Mouse (Mus musculus) MEL (cell line): ENCODE results near the gene Soga1. TPM values are rescaled to one million over a fixed set of nuclear protein-coding genes. Genes with fewer than 3 reads are reported as not detected.
A peak's percentile ranks its signal among the peaks of the same experiment; 100 is the strongest.

Source experiments
- DNase-seq: peaks from one replicate; pipeline ENCODE4 v3.0.0; 2011; ENCODE audit warnings: low read depth, low spot score
- H3K27ac ChIP-seq: 2 replicates; pipeline ENCODE4 v1.5.1; 2012; ENCODE audit warnings: low read depth, mild to moderate bottlenecking, control low read depth, low read length, moderate library complexity; ENCODE audit not compliant: control insufficient read depth
- H3K27me3 ChIP-seq, 2 experiments: fragments of 150-350 bp in 1 of 2; sonication (generic) in 1 of 2; 2 replicates each; pipeline ENCODE4 v1.6.1; 2012; ENCODE audit warnings: low read length in 2 of 2, mild to moderate bottlenecking in 2 of 2, improper control_type of control experiment in 1 of 2, moderate library complexity in 1 of 2; ENCODE audit not compliant: insufficient read depth in 2 of 2, control insufficient read depth in 1 of 2
- H3K36me3 ChIP-seq, 2 experiments: 2 replicates each; pipeline ENCODE4 v1.6.1; 2012 to 2014; ENCODE audit warnings: low read length in 2 of 2, improper control_type of control experiment in 1 of 2, inconsistent platforms in 1 of 2, mild to moderate bottlenecking in 1 of 2; ENCODE audit not compliant: insufficient read depth in 2 of 2, control insufficient read depth in 1 of 2
- H3K4me1 ChIP-seq, 2 experiments: fragments of 150-350 bp in 1 of 2; sonication (generic) in 1 of 2; 2 replicates each; pipeline ENCODE4 v1.6.1; 2012; ENCODE audit warnings: low read length in 2 of 2, improper control_type of control experiment in 1 of 2, mild to moderate bottlenecking in 1 of 2; ENCODE audit not compliant: insufficient read depth in 2 of 2, control insufficient read depth in 1 of 2
- H3K4me3 ChIP-seq, 2 experiments: fragments of 150-350 bp in 1 of 2; sonication (generic) in 1 of 2; 2 replicates each; pipeline ENCODE4 v1.5.1; 2012; ENCODE audit warnings: low read depth in 2 of 2, low read length in 2 of 2, mild to moderate bottlenecking in 2 of 2, moderate library complexity in 2 of 2, control low read depth in 1 of 2, improper control_type of control experiment in 1 of 2; ENCODE audit not compliant: control insufficient read depth in 1 of 2, insufficient read depth in 1 of 2
- H3K79me2 ChIP-seq: 2 replicates; pipeline ENCODE4 v1.6.1; 2012; ENCODE audit warnings: mild to moderate bottlenecking, low read length, moderate library complexity; ENCODE audit not compliant: control insufficient read depth, poor library complexity, insufficient read depth
- H3K9ac ChIP-seq: 2 replicates; pipeline ENCODE4 v1.6.1; 2012; ENCODE audit warnings: low read depth, mild to moderate bottlenecking, control low read depth, low read length, moderate library complexity; ENCODE audit not compliant: control insufficient read depth, poor library complexity, severe bottlenecking
- H3K9me3 ChIP-seq: fragments of 150-350 bp; sonication (generic); replicated peaks from 2 replicates; pipeline ENCODE4 v1.6.1; 2012; ENCODE audit warnings: mild to moderate bottlenecking, low read length, improper control_type of control experiment, moderate library complexity; ENCODE audit not compliant: insufficient read depth
- BHLHE40 ChIP-seq: IDR thresholded peaks from 2 replicates; pipeline ENCODE4 v1.6.1; 2012; ENCODE audit warnings: low read depth, mild to moderate bottlenecking, inconsistent platforms, low read length, improper control_type of control experiment, borderline replicate concordance
- CTCF ChIP-seq, 3 experiments: IDR thresholded peaks in 2 of 3; conservative IDR thresholded peaks in 1 of 3; 2 replicates each; pipeline ENCODE4 v1.5.1; 2011 to 2012; ENCODE audit warnings: low read length in 3 of 3, low read depth in 2 of 3, mild to moderate bottlenecking in 2 of 3, improper control_type of control experiment in 1 of 3, inconsistent platforms in 1 of 3, mixed read lengths in 1 of 3, moderate library complexity in 1 of 3; ENCODE audit not compliant: control insufficient read depth in 1 of 3, insufficient read depth in 1 of 3, poor library complexity in 1 of 3, severe bottlenecking in 1 of 3
- ELF1 ChIP-seq: IDR thresholded peaks from 2 replicates; pipeline ENCODE4 v1.6.1; 2014; ENCODE audit warnings: low read depth, mild to moderate bottlenecking, inconsistent platforms, low read length, improper control_type of control experiment, moderate library complexity
- JUND ChIP-seq: IDR thresholded peaks from 2 replicates; pipeline ENCODE4 v1.6.1; 2011; ENCODE audit warnings: low read depth, mild to moderate bottlenecking, improper control_type of control experiment, low read length
- MAFK ChIP-seq: IDR thresholded peaks from 2 replicates; pipeline ENCODE4 v1.6.1; 2011; ENCODE audit warnings: low read depth, mild to moderate bottlenecking, low read length, improper control_type of control experiment, borderline replicate concordance
- MAX ChIP-seq: IDR thresholded peaks from 2 replicates; pipeline ENCODE4 v1.6.1; 2011; ENCODE audit warnings: low read length, improper control_type of control experiment
- MAZ ChIP-seq: IDR thresholded peaks from 2 replicates; pipeline ENCODE4 v1.6.1; 2012; ENCODE audit warnings: low read depth, mild to moderate bottlenecking, inconsistent platforms, low read length, improper control_type of control experiment
- MEF2A ChIP-seq: IDR thresholded peaks from 2 replicates; pipeline ENCODE4 v1.6.1; 2014; ENCODE audit warnings: low read depth, mild to moderate bottlenecking, inconsistent platforms, low read length, improper control_type of control experiment; ENCODE audit not compliant: poor library complexity, insufficient replicate concordance, severe bottlenecking; ENCODE audit errors: extremely low read depth
- MYB ChIP-seq: IDR thresholded peaks from 2 replicates; pipeline ENCODE4 v1.6.1; 2011; ENCODE audit warnings: mild to moderate bottlenecking, low read depth, low read length, improper control_type of control experiment
- MYC ChIP-seq: IDR thresholded peaks from 2 replicates; pipeline ENCODE4 v1.6.1; 2011; ENCODE audit warnings: low read depth, mild to moderate bottlenecking, low read length, improper control_type of control experiment, moderate library complexity
- POLR2A ChIP-seq, 2 experiments: IDR thresholded peaks; 2 replicates each; pipeline ENCODE4 v1.6.1; 2011 to 2012; ENCODE audit warnings: low read length in 2 of 2, mild to moderate bottlenecking in 2 of 2, control low read depth in 1 of 2, improper control_type of control experiment in 1 of 2, low read depth in 1 of 2, moderate library complexity in 1 of 2; ENCODE audit not compliant: control insufficient read depth in 1 of 2, insufficient read depth in 1 of 2, poor library complexity in 1 of 2
- POLR2AphosphoS2 ChIP-seq: IDR thresholded peaks from 2 replicates; pipeline ENCODE4 v1.6.1; 2011; ENCODE audit warnings: low read length, improper control_type of control experiment
- RAD21 ChIP-seq: IDR thresholded peaks from 2 replicates; pipeline ENCODE4 v1.6.1; 2011; ENCODE audit warnings: mild to moderate bottlenecking, low read depth, low read length, improper control_type of control experiment
- SIN3A ChIP-seq: IDR thresholded peaks from 2 replicates; pipeline ENCODE4 v1.6.1; 2012; ENCODE audit warnings: low read length, improper control_type of control experiment, inconsistent platforms
- TAL1 ChIP-seq: IDR thresholded peaks from 2 replicates; pipeline ENCODE4 v1.6.1; 2012; ENCODE audit warnings: mild to moderate bottlenecking, inconsistent platforms, low read length, moderate library complexity, mixed read lengths
- TCF12 ChIP-seq: IDR thresholded peaks from 2 replicates; pipeline ENCODE4 v1.6.1; 2014; ENCODE audit warnings: low read depth, mild to moderate bottlenecking, inconsistent platforms, low read length, improper control_type of control experiment, moderate library complexity
- USF1 ChIP-seq: IDR thresholded peaks from 2 replicates; pipeline ENCODE4 v1.6.1; 2014; ENCODE audit warnings: low read depth, mild to moderate bottlenecking, inconsistent platforms, low read length, improper control_type of control experiment, moderate library complexity
- USF2 ChIP-seq, 2 experiments: IDR thresholded peaks; 2 replicates each; pipeline ENCODE4 v1.6.1; 2011 to 2012; ENCODE audit warnings: improper control_type of control experiment in 2 of 2, low read length in 2 of 2, borderline replicate concordance in 1 of 2, inconsistent platforms in 1 of 2, low read depth in 1 of 2, mild to moderate bottlenecking in 1 of 2; ENCODE audit not compliant: insufficient read depth in 1 of 2
- ZC3H11A ChIP-seq: IDR thresholded peaks from 2 replicates; pipeline ENCODE4 v1.6.1; 2012; ENCODE audit warnings: low read depth, mild to moderate bottlenecking, inconsistent platforms, low read length, improper control_type of control experiment
- ZMIZ1 ChIP-seq: IDR thresholded peaks from 2 replicates; pipeline ENCODE4 v1.6.1; 2012; ENCODE audit warnings: low read depth, mild to moderate bottlenecking, inconsistent platforms, low read length, improper control_type of control experiment, moderate library complexity
- ZNF384 ChIP-seq: IDR thresholded peaks from 2 replicates; pipeline ENCODE4 v1.6.1; 2012; ENCODE audit warnings: low read depth, mild to moderate bottlenecking, inconsistent platforms, low read length, improper control_type of control experiment
- polyA plus RNA-seq, 2 experiments: library from polyadenylated mRNA; stranded (reverse) in 1 of 2; unstranded in 1 of 2; fragments of >175 nt in 1 of 2; fragments of >200 nt in 1 of 2; gene quantifications; 2 replicates each; pipeline versions ENCODE4 v1.2.1 to v1.2.4; 2012; ENCODE audit warnings: low replicate concordance in 2 of 2, low read depth in 1 of 2; ENCODE audit not compliant: insufficient read length in 2 of 2, insufficient read depth in 1 of 2, missing spikeins in 1 of 2
- total RNA-seq: library from RNA; depleted of rRNA; stranded (reverse); fragments of 300-350 nt; gene quantifications from 2 replicates; pipeline ENCODE4 v1.2.3, GENCODE M21; 2012

Gene Soga1
- total and polyA plus RNA-seq, 3 experiments, result 0.50 to 2.0 TPM; not detected in 1

DNA sequence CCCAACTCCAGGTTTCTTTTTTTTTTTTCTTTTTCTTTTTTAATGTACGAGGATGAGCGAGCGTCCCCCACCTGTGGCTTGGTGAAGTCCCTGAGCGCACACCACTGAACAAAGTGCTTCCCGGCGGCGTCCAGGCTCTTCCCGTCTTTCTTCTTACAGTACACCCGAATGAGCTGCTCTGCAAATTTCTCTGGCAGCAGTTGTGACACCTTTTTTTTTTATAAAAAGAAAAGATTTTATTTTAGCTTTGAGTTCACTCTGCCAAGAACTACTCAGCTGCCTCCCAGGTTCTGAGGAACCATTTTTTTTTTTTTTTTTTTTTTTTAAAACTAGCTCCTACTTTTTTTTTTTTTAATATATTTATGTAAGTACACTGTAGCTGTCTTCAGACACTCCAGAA, 22.6 kb upstream of the Soga1 start:
- H3K9me3 ChIP-seq, result no peaks in the 10 kb centered on the region
- no peaks in the 10 kb centered on the region for H3K79me2 ChIP-seq
- H3K4me3 ChIP-seq, result no peak overlapping the region
- no peaks in the 10 kb centered on the region for H3K4me1 ChIP-seq
- H3K36me3 ChIP-seq, result peaks cover 0 to 3% of the 10 kb centered on the region in 2 experiments; a peak in 1 of 4 replicates
- no peak for TF ChIP-seq MAFK
- H3K9ac ChIP-seq, result no peak overlapping the region
- no peak for DNase-seq
- no peaks in the 10 kb centered on the region for H3K27me3 ChIP-seq
- no peak overlapping the region for H3K27ac ChIP-seq

DNA sequence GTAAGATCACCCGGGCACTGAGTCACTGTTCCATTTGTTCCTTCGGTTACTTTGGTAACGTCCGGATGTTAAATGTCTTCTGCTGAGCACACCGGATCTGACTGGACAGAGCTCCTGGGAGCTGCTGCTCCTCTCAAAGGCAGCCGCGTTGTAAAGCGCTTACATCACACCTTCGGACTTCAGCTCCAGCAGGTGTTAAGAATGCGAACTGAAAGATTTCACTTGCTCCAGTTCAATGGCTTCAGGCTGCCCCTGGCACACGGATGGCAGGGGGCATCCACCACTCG, 21.2 kb upstream of the Soga1 start:
- Histone ChIP-seq H3K4me1 (no peaks in the 10 kb centered on the region), H3K9me3 (no peaks in the 10 kb centered on the region), H3K27me3 (no peaks in the 10 kb centered on the region), H3K36me3 (peaks cover 0 to 3% of the 10 kb centered on the region in 2 experiments; a peak in 1 of 4 replicates), H3K4me3 (no peak overlapping the region), H3K79me2 (no peaks in the 10 kb centered on the region), H3K9ac (no peak overlapping the region), H3K27ac (no peak overlapping the region)
- TF ChIP-seq USF2 (IDR thresholded peaks at IDR 0.05; ENCODE audit: borderline replicate concordance in 1 of 2, insufficient read depth in 1 of 2, low read depth in 1 of 2, low read length in 2 of 2) (no peak), ZNF384 (no peak)
- no peak for DNase-seq

DNA sequence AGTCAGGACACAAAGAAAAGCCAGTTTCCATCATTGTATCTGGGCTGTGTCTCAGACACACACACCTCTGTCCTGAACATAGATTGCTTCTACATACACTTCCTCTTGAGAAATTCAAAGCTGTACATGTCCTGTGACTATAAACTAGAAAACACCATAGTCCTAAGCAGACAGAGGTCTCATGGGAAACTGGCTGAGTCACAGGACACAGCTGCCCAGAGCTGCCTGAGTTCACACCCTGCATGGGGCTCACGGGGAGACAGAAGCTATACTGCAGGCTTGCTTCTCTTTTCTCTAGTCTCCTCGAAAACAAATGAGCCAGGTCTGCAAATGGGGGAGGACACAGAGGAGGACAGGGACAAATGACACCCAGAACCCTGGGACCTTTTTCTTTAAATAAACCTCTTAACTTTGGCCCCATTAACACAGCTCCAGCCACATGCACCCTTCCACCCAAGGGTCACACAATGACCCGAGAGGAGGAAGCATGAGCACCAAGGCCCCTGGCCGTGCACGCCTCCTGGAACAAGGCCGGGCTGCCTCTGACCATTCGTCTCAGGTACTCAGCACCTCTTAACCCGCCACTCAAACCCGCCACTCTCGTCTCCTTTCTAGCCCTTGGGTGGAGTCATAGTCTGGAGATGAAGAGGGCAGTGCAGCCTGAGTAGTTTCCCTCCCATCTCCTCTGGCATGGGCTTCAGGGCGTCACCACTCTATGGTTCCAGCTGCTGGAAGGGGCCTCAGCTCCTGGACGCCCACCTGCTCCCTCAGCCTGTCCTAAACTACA, 20.7 kb upstream of the Soga1 start:
- no peak overlapping the region for H3K4me3 ChIP-seq
- no peaks in the 10 kb centered on the region for H3K4me1 ChIP-seq
- TF ChIP-seq TAL1 (no peak), MYC (no peak), MEF2A (no peak), POLR2AphosphoS2 (no peak), ZMIZ1 (no peak), TCF12 (no peak), RAD21 (no peak), POLR2A (IDR thresholded peaks at IDR 0.05; ENCODE audit: control insufficient read depth in 1 of 2, insufficient read depth in 1 of 2, low read depth in 1 of 2, low read length in 2 of 2, poor library complexity in 1 of 2) (no peak), MAX (no peak), JUND (no peak), SIN3A (no peak), ZC3H11A (no peak), MAZ (no peak), BHLHE40 (no peak), CTCF (IDR thresholded peaks at IDR 0.05 in 2 of 3, conservative IDR thresholded peaks at IDR 0.05 in 1 of 3; ENCODE audit: control insufficient read depth in 1 of 3, insufficient read depth in 1 of 3, low read depth in 2 of 3, low read length in 3 of 3, poor library complexity in 1 of 3, severe bottlenecking in 1 of 3) (no peak), USF1 (no peak), MYB (no peak), ELF1 (no peak)
- TF ChIP-seq, all 39 proteins: peak for 0
- no peaks in the 10 kb centered on the region for H3K79me2 ChIP-seq
- H3K36me3 ChIP-seq, result peaks cover 0 to 3% of the 10 kb centered on the region in 2 experiments; a peak in 1 of 4 replicates
- no peaks in the 10 kb centered on the region for H3K27me3 ChIP-seq
- peak; percentile 16 for DNase-seq
- H3K27ac ChIP-seq, result no peak overlapping the region
- no peak overlapping the region for H3K9ac ChIP-seq
- no peaks in the 10 kb centered on the region for H3K9me3 ChIP-seq
